10 mouse cellular contexts compared by ENCODE assay signal in the genomic region with DNA sequence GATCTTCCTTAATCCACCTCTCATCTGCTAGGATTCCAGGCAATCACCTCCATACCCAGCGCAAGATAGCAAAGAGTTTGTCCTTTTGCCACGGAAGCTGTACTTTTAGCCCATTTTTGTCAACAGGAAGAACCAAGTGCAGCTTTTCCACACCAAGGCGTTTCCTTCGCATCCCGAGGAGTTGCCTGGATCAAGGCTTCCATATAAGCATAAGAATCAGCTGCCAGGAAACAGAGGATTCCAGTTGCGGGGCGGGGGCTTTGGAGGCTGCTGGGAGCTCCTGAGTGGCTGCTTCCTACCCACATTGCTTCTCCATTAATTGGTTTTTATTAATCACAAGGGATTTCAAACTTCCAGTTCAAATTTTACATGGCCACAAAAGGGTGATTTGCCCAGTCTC.
DNase-seq lines count a peak whose midpoint lies in the region; ATAC-seq lines count a peak whose summit lies in the region.
"Had no signal": no experiment of that assay in that cellular context is flagged by ENCODE, and none has a peak within 500 bp of the region (broad histone marks: within the 10 kb centered on the region; RNA-seq: fewer than 3 reads in every experiment).

No protein-coding gene starts in this region.

- 0 out of 2 replicates have a peak, but pooled peaks cover 2% of the 10 kb centered on the region for H3K4me1 ChIP-seq in kidney, embryonic 14.5 days (ENCODE audit: control insufficient read depth, insufficient read depth, low read length)
- peaks cover 20% of the 10 kb centered on the region for H3K4me1 ChIP-seq in forebrain, embryonic 15.5 days
- peaks cover 2% of the 10 kb centered on the region for H3K4me1 ChIP-seq in midbrain, embryonic 12.5 days

- H3K4me2 ChIP-seq in kidney, embryonic 14.5 days (replicated peaks; ENCODE audit: low read depth, low read length): peak overlapping the region; percentile 29
- 0 out of 2 replicates have a peak overlapping the region, but pooled peaks have one; percentile 27 for H3K4me2 ChIP-seq in forebrain, embryonic 15.5 days (replicated peaks)
- H3K4me2 ChIP-seq in midbrain, embryonic 12.5 days (replicated peaks): peak overlapping the region; percentile 18

- no peak for ATAC-seq in kidney, embryonic 14.5 days (ENCODE audit: low FRiP score, low TSS enrichment)
- ATAC-seq in forebrain, embryonic 15.5 days (replicated peaks): no peak
- ATAC-seq in midbrain, embryonic 12.5 days (ENCODE audit: low FRiP score, low read depth): no peak
- ATAC-seq in erythroid progenitor cell, adult 5-6 weeks (replicated peaks; ENCODE audit: low FRiP score, poor library complexity, severe bottlenecking): no peak

- no peak overlapping the region for H3K4me3 ChIP-seq in kidney, embryonic 14.5 days (ENCODE audit: low read length)
- no peak overlapping the region for H3K4me3 ChIP-seq in forebrain, embryonic 15.5 days
- no peak overlapping the region for H3K4me3 ChIP-seq in midbrain, embryonic 12.5 days

- H3K9ac ChIP-seq in kidney, embryonic 14.5 days (ENCODE audit: low read depth, low read length): no peak overlapping the region
- no peak overlapping the region for H3K9ac ChIP-seq in forebrain, embryonic 15.5 days (replicated peaks)
- no peak overlapping the region for H3K9ac ChIP-seq in midbrain, embryonic 12.5 days (replicated peaks)

- no peaks in the 10 kb centered on the region for H3K9me3 ChIP-seq in kidney, embryonic 14.5 days (ENCODE audit: control insufficient read depth, low read length)
- no peaks in the 10 kb centered on the region for H3K9me3 ChIP-seq in forebrain, embryonic 15.5 days
- H3K9me3 ChIP-seq in midbrain, embryonic 12.5 days: 0 out of 2 replicates have a peak, but pooled peaks cover under 1% of the 10 kb centered on the region

- DNase-seq in kidney, postnatal 36 days: no peak
- DNase-seq in ZHBTc4 (ENCODE audit: low read depth, low spot score): peak; percentile 69
- DNase-seq in testis, postnatal 14 days (ENCODE audit: low spot score): no peak
- no peak for DNase-seq in layer of hippocampus, postnatal 14 days (ENCODE audit: low spot score in 2 of 2)
- DNase-seq: thymus, postnatal 14 days had no signal

- 24% methylated on average over 7 of the region's 7 CpGs for WGBS in kidney, embryonic 14.5 days
- 24% methylated on average over 7 of the region's 7 CpGs for WGBS in forebrain, embryonic 15.5 days
- WGBS in midbrain, embryonic 12.5 days: 28% methylated on average over 7 of the region's 7 CpGs

- H3K27me3 ChIP-seq in kidney, embryonic 14.5 days (ENCODE audit: control insufficient read depth, insufficient read depth, low read length): 0 out of 2 replicates have a peak, but pooled peaks cover 4% of the 10 kb centered on the region
- 0 out of 2 replicates have a peak, but pooled peaks cover 4% of the 10 kb centered on the region for H3K27me3 ChIP-seq in forebrain, embryonic 15.5 days
- no peaks in the 10 kb centered on the region for H3K27me3 ChIP-seq in midbrain, embryonic 12.5 days

- H3K36me3 ChIP-seq in kidney, embryonic 14.5 days (ENCODE audit: control insufficient read depth, insufficient read depth, low read length): no peaks in the 10 kb centered on the region
- H3K36me3 ChIP-seq in forebrain, embryonic 15.5 days: no peaks in the 10 kb centered on the region
- no peaks in the 10 kb centered on the region for H3K36me3 ChIP-seq in midbrain, embryonic 12.5 days

- H3K27ac ChIP-seq in kidney, embryonic 14.5 days (ENCODE audit: low read depth, low read length): no peak overlapping the region
- no peak overlapping the region for H3K27ac ChIP-seq in forebrain, embryonic 15.5 days (replicated peaks)
- H3K27ac ChIP-seq in midbrain, embryonic 12.5 days (replicated peaks): no peak overlapping the region
- H3K27ac ChIP-seq: macrophage had no signal
